Mouse (Mus musculus) brain, adult 2 months (tissue): ENCODE measurements around the gene Ets1.

Experiments
- DNase-seq: peaks from one replicate; pipeline ENCODE4 v3.0.0; 2011; ENCODE audit warnings: low read depth, low spot score

The Ets1 gene

GRCm38 (mm10) chr9:32666611-32667517 lies 30.8 kb downstream of the Ets1 start:
- DNase-seq, result peak; percentile 35

DNA sequence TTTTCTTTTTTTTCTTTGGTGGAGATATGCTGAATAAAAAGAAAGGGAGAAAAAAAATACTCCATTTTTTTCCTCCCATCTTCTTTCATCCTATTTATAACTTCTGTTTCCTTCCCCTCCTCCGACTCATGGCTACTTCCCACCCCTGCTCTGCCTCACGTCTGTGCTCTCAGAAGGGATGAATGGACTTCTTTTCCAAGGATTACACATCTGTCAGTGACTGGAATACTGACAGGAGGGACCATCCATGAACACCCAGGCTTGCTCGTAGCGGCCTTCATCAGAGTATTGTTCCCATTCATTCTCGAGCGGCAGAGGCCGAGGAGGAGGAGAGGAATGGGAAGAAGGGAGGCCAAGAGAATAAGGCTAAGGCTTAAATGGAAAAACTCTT lies 31.5 kb downstream of the Ets1 start:
- DNase-seq, result peak; percentile 21

DNA sequence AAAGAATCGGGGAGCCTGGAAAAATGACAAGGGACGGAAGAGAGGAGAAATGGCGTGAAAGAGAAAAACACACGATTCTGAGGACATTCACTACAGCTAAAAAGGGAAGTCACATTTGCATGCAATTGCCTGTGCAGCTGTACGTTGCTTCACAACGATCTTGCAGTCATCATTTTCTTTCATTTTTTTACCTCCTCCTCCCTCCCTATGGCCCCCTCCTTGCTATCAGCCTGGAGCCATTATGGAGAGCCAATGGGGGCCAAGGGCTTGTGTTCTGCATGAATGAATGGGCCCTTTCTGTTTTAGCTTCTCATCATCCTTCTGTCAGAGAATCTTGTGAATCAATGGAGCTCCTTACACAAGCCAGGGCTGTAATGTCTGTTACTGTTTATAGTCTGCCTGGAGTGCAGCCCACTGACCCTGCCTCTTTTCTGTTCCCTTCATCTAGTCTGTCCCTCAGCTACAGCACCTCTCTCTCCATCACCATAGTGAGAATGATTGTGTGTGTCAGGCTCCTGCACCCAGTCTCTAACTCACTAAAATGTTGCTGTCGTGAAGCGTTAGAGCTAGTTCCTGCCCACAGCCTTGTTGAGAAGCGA lies 32.2 kb downstream of the Ets1 start:
- DNase-seq, result peak; percentile 33

DNA sequence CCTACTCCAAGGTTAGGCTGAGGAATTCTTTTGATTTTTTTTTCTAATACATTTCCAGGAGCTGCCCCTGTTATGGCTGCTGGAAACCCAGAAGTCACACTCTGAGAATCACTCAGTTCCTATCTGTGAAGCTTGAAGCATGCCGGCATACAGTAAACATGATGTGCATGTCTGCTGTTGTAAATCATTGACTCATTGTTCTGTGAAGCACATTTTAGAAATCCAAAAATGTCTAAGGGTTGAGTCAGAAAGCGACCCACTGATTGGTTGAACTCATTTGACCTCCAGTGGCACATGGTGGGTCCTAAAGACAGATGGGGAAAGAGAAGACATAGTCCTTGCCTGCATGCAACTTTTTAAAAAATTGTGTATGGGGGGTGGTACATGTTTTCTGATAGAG lies 33.4 kb downstream of the Ets1 start:
- DNase-seq, result no peak

DNA sequence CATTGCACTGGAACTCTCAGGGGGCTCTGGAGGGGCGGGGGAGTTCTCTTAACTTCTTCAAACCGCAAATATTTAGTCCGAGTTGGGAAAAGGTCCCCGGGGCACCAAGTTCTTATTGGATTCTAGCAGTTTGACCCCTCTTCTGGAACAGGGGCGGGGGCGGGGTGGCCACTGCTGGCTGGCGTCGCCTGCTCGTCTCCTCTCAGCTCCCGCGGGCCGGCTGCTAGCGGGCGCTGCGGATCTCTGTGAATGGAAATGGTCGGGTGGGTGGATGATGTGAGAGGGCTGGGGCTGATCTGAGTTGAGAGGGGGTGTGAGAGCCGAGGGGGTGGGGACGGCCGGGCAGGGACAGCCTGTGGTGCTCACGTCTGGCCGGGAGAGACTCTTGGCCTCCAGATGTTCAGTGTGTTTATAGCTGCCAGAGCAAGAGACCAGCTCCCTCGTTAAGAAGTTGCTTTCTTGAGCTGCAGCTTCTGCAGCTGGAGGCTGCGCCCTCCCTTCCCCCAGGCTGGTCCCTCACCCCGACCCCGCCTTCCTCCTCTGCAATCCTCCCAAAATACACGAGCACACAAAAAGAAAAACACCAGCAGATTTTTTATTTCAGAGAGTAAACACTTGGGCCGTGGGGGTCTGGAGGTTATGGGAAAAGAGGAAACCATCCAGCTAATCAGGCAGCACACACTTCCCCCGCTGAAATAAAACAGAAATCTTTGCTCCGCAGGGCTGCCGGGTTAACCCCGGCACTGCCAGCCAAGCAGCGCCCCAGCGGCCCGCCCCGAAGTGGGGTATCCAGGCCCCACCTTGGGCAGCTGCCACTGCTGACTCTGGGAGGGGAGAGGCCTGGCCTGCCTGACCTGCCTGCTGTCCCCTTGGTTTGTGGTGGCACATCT lies 36.2 kb downstream of the Ets1 start:
- DNase-seq, result peak; percentile 41

- no peak for DNase-seq
Measured at GRCm38 (mm10) chr9:32673923-32674322, 37.9 kb downstream of the Ets1 start.

GRCm38 (mm10) chr9:32675671-32676409 lies 39.8 kb downstream of the Ets1 start:
- DNase-seq, result no peak

DNA sequence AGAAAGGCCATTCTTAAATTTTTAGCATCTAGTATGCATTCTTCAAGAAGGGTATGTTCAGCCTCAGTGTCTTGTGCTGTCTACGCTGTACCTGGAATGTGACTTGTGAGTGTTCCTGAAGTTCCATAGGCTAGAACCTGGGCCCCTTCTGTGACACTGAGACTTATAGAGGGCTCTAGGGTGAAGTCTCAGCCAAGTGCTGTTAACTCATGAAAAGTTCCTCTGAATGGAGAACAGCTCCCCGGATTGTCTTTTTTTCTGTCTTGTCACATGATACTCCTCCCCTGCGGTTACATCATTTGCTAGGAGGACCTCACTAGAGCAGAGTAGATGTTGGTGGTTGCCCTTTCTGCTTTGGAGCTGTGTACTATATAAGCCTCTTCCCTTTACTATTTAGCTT lies 40.5 kb downstream of the Ets1 start:
- DNase-seq, result no peak

- no peak for DNase-seq
Measured at GRCm38 (mm10) chr9:32677646-32678045, 41.6 kb downstream of the Ets1 start.

DNA sequence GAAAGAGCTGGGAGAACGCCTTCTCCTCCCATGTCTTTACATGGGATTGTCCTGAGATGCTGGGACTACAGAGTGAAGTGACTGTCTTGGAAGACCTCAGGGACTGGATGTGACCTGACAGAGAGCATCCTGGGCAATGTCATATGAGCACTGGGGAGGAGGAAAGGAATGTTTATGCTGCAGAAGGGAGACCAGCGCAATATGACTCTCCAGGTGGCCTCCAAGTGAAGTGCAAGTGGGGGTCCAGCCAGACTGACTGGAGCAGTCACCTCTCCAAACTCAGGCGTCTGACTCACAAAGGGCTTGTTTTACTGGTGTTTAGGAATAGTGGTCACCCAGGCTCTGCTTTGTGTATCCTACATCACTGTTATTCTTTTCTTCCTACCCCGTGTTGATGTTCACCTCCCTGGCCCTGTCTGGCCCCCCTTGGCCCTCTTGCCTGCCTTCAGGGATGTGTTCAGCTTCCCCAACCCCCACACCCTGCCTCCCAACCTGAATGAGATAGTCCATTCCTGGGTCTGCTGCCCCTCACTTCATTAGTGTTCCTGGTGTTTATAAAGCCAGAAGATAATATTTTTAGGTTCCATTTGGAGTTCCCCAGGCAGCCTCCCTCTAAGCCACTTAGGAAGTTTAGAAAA lies 42.2 kb downstream of the Ets1 start:
- DNase-seq, result no peak

DNA sequence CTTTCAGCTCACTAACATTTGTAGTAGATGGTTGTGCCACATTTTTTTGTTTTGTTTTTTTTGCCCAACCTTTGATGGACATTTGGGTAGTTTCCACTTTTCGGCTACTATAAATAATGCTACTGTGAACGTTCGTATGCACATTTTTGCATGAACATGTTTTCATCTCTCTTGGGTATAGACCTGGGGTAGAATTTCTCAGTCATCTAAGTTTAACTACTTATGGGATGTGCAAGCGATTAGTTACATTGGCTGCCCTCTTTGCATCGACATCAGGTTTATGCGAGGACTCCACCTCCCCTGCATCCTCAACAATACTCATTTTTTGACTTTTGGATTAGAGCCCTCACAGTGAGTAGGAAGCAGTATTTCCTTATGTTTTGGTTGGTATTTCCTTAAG lies 43.5 kb downstream of the Ets1 start:
- no peak for DNase-seq

DNA sequence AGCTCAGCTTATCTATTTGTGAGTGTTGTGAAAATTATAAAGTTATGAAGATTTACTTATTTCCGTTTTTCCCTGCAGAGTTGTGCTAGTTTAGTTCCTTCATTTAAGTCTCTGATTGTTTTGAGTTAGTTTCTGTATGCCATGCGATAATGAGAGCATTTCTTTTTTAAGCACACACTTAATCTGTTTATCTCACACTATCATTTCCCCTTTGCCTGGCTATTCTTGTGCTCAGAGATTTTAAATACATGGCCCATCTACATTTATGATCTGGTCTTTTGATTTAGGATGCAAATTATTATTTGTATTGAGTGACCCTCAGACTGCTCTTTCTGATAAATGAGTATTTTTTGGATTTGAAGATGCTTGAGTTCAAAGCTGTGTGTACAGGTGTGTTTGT lies 44.2 kb downstream of the Ets1 start:
- DNase-seq, result no peak

DNA sequence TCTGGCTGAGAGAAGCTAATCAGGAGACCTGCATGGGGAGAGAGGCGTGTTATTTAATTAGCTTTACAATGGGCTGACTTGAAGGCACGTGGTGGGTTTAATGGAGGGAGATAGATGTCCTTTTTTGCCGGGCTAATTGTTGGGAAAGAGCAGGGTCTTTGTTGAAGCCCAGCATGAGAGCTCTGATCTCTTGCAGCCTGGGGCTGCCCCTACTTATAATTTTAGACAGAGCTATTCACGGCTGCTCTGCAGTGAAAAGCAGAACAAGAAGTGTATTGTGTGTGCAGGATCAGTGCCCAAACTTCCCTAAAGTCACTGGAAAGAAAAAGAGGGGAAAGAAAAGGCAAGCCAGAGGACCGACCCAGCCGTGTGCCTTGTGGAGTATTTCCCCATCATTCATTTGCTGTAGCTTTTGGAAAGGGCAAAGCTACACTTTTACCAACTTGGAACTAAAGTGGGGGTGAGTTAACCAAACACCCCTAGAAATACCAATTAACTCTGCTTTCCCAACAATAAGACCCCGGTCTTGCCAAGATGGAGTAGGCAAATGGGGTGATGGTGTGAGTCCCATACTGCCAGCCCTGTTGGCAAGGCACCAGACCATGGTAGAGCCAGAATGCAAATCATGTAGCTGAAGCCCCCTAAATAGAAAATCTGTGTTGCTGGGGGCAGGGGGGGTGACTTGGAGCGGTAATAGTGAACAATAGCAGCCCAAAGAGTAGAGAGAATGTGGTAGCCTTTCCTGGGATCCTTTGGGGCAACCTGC lies 50.0 kb downstream of the Ets1 start:
- DNase-seq, result no peak

DNA sequence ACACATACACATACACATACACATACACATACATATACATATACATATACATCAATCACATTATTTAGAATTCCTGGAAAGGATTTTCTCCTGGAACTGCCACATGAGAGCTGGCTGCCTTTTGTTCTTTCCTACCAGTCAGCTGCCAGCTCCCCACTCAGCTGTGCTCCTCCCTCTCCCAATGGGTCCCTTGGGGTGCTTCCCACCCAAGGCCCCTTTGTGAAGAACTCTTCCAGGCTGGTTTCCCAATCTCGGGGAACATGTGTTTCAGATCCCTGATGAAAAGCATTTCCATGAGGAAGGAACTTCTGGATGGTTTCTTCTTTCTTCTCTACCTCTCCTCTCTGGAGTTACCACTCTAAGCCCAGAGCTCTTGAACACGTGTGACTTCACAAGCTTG lies 52.3 kb downstream of the Ets1 start:
- no peak for DNase-seq

DNA sequence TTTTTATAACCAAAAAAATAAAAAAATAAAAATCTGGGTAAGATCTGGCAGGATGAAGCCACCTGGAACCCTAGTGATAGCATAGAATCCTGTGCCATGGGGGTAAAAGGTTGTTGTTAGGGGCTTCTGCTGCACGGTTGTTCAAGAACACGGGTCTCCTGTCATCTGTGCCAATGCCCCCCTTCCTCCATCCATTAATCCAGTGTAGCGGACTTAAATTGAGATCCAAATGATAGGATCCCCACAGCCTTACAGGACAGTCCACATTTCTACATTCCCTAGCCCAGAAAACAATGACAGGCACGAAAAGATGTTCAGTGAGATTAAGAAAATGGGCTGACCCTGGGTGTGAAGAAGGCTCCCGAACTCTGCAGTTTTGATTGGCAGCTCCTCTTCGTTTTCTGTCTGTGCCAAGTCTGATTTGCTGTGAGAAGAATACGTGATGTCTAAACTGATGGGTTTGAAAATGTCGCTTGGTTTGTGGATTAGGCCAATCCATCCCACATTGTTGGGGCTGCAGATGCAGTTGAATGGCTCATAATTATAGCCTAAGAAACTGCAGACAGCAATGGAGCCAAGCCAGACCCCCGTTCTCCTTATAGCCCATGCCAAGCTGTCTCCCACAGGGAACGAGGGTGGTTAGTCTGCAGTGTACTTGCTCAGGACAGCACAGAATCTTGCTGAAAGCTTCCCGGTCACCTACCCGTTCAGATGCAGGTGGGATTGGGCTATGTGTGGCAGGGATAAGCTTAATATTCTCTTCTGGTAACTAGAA lies 55.3 kb downstream of the Ets1 start:
- DNase-seq, result no peak

- no peak for DNase-seq
Measured at GRCm38 (mm10) chr9:32692944-32693343, 56.9 kb downstream of the Ets1 start.

DNA sequence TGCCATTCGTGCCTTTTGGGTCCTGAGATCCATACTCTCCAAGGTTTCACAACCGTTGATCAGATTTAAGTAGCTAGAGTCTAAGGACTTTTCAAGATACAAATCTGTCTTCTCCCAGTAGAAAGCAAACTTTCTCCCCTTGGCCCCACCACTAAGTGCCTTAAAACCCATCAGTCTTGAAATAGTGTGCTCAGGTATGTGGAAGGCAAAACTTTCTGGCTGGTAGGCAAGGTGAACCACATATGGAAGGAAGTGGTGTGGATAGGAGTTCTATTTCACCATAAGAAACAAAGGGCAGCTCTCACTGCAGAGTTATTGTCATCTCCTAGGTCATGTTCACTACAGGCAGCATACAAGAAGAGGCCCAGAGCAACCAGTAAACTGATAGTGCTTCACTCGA lies 57.4 kb downstream of the Ets1 start:
- no peak for DNase-seq

GRCm38 (mm10) chr9:32694111-32694824 lies 58.2 kb downstream of the Ets1 start:
- DNase-seq, result peak; percentile 49
